Mouse (Mus musculus): ENCODE measurements around the gene Dnajc7.

Dnajc7 gene

DNA sequence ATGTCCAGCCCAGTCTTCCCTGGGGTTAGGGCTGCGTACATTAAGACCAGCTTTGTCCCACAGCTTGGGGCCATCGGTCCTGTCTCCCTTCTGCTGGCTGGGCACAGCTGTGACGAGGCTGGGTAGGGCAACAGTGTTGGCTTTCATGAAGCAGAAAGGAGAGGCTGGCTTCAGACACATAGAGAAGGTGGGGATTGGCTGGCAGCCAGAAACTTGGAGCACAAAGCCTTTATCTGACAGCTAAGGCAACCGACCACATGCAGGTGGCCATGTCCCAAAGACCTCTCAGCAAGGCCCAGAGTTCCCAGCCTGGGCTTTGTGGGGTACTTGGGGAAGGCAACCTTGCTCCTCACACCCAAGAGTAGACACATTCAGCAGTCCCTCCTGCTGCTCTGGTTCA lies 38.2 kb downstream of the Dnajc7 start:
- DNase-seq (ENCODE audit: extremely low read depth, low read depth): peak; percentile 43

DNA sequence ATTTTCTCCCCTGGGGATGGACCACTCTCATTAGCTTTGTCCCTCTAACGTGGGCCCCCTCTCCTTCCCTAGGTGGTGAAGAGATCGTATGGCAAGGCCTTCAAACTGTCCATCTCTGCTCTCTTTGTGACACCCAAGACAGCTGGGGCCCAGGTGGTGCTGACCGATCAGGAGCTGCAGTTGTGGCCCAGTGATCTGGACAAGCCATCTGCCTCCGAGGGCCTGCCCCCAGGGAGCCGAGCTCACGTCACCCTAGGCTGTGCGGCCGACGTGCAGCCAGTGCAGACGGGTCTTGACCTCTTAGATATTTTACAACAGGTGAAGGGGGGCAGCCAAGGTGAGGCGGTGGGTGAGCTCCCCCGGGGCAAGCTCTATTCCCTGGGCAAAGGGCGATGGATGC lies 39.7 kb downstream of the Dnajc7 start:
- no peak for DNase-seq (ENCODE audit: extremely low read depth, low read depth)

DNA sequence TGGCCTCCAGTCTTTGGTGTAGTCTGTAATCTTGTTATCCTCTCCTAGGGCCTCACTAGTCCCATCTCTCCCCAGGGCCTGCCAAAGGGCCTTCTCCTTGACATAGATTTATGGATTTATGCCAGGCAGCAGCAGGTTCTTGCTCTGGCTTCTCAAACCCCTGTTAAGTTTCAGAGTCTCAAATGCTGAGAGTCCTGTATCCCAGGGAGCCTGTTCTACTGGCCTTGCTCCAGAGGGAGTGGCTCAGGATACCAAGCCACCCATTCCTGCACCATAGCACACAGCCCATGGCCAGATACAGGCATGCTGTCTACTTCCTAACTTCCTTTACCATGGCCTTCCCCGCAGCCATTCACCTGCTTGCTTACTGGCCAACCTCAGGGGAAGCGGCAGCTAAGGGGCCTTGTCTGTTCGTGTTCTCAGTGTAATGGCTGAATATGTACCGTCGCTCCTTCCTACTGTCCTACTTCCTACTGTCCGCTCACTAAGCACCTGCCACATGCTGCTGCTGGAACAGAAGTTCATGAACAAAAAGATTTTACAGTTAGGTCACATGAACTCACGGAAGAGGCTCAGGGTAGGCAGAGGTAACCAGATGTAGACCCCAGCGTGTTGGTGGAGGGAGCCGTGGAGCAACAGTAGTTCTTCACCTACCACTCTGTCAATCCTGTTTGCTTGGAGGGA lies 40.7 kb downstream of the Dnajc7 start:
- DNase-seq (ENCODE audit: extremely low read depth, low read depth): no peak

- DNase-seq (ENCODE audit: extremely low read depth, low read depth): no peak
These were observed 41.9 kb downstream of the Dnajc7 start for GRCm38 (mm10) chr11:100577852-100578599.

DNA sequence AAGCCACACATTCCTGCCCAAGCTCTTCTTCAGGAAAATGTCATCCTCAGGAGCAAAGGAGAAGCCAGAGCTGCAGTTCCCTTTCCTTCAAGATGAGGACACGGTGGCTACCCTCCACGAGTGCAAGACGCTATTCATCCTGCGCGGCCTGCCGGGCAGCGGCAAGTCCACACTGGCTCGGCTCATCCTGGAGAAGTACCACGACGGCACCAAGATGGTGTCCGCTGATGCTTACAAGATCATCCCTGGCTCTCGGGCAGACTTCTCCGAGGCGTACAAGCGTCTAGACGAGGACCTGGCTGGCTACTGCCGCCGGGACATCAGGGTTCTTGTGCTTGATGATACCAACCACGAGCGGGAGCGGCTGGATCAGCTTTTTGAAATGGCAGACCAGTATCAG lies 43.7 kb downstream of the Dnajc7 start:
- DNase-seq (ENCODE audit: extremely low read depth, low read depth): no peak

DNA sequence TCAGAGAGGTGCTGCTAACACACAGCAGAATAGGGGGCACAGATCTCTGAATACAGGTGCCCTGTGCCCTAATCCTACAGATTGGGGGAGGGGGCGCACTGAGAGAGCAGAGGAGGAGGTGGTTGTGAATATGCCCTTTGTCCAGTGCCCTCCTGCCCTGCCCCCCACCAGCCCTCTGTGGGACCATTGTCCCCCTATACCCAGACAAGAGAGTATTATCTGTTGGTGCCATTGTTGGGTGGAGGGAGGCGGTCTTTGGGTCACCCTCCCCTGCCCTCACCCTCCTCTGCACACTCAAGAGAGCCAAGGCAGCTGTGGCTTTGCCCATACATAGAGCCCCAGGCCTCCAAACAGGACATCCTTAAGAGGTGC lies 44.5 kb downstream of the Dnajc7 start:
- no peak for DNase-seq (ENCODE audit: extremely low read depth, low read depth)

DNA sequence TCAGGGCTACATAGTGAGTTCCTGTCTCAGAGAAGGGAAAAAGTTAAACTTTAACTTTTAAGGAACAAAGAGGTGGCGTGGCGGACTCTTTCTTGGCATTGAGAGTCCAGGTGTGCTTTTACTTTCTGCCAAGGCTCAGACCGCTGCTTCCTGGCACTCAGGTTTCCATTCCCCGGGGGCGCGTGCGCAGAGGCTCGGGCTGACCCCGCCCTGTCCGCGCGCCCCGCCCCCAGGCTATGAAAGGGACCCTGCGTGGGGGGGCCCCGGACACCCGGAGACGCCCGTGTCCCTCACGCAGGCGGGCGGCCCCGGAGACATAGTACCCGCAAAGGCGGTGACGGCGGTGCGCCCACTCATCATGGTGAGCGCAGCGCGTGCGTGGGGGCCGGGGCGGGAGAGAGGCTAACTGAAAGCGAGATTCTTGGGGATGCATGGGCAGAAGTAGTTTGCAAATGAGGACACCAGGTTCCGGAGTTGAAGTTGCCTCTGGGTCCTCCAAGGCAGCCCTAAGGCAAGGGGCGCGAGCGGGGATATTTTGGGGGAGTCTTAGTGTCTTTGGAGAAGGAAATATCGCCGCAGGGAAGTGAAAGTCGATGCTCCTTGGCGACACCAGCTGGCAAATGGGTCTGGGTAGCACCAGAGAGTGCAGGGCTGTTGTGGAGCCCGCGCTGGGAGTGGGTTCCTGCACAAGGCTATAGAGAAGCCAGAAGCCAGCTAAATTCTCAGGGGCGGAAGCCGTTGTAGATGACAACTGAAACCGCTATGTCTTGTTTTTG lies 45.1 kb downstream of the Dnajc7 start, which contains the start of gene Cnp:
TSS of gene Cnp (plus strand) at position 197 of the 776 bp plus-strand sequence.
- peak; percentile 33 for DNase-seq (ENCODE audit: extremely low read depth, low read depth)

DNA sequence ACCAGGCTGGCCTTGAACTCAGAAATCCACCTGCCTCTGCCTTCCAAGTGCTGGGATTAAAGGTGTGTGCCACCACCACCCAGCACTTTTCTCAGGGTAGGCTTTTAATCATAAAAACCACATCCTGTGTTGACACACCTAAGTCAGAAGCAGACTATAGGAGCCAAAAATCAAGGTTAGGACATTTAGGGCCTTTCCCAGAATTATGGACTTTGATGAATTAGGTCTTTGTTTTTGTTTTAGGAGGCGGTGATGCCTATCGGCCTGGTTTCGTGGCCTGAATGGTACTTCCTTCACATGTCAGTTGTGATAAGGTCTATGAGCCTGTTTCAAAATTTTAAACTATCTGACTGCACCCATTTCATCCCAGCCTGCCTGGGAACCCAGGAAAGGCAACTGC lies 45.8 kb downstream of the Dnajc7 start:
- DNase-seq (ENCODE audit: extremely low read depth, low read depth): no peak

DNA sequence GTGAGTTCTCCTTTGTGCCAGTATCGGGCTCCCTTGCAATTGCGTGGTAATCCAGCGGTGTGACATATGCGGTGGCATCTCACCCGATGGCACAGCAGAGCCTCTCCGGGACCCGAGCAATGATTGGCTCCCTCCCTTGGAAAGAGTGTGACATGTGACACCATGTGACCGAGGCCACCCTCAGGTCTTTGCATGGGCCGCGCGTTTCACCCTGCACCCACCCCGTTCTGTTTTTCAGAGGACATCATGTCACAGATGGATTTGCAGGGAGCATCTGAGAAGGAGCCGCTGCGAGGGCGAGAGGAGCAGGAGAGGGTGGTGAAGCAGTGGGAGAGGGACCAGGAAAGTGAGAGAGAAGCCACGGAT lies 48.8 kb downstream of the Dnajc7 start:
- DNase-seq (ENCODE audit: extremely low read depth, low read depth): no peak

GRCm38 (mm10) chr11:100570430-100571201 lies 49.4 kb downstream of the Dnajc7 start:
- no peak for DNase-seq (ENCODE audit: extremely low read depth, low read depth)

GRCm38 (mm10) chr11:100569789-100570188 lies 50.2 kb downstream of the Dnajc7 start:
- DNase-seq (ENCODE audit: extremely low read depth, low read depth): no peak

DNA sequence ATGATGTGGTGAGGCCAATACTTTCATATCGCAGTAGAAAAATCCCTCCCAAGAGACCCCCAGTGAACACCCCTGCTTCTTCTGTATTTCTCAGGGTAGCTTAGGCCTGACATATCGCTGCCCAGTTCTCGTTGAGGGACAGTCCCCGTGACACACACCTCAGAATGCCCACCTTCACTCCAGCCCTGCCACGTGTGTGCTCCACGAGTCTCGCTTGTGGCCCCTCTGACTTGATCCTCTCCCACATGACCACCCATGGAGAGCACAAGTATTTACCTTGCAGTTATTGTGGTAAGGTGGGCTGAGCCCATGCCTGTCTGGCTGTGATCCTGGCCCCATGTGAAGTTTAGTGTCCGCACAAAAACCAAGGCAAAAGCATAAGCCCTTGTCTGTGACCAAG lies 51.3 kb downstream of the Dnajc7 start:
- no peak for DNase-seq (ENCODE audit: extremely low read depth, low read depth)

DNA sequence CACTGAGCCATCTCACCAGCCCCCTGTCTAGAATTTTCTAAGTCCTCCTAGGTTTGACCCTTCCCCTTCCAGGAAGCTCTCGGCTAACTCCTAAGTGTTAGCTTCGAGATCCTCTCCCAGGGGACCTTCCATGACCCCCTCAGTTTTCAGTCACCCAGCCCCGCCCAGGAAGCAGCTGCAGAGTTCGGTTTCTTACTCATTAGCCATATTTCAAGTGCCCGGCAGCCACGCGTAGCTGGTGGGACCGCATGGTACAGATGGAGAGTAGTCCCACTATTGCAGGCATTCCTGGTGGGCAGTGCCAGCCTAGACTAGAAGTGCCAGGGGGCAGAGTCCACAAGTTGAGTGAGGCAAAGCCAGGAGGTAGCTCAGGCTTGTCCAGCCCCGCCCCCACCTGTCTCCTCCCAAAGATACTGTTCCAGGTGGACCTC lies 52.1 kb downstream of the Dnajc7 start:
- DNase-seq (ENCODE audit: extremely low read depth, low read depth): no peak

DNA sequence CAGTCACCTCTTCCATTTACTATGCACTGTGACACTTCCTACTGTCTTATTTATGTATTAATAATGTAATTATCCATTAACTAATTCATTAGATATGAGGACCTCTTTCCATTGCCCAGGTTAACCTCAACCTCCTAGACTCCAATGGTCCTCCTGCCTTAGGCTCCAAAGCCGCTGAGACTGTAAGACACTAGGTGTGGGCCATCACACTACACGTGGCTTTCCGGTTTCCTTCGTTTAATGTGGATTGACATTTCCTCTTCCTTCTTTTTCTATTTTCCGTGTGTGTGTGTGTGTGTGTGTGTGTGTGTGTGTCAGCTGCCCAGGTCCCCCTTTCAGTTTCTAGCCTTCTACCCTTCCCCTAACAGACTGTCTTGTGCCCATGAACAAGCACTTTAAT lies 52.7 kb downstream of the Dnajc7 start:
- DNase-seq (ENCODE audit: extremely low read depth, low read depth): no peak

DNA sequence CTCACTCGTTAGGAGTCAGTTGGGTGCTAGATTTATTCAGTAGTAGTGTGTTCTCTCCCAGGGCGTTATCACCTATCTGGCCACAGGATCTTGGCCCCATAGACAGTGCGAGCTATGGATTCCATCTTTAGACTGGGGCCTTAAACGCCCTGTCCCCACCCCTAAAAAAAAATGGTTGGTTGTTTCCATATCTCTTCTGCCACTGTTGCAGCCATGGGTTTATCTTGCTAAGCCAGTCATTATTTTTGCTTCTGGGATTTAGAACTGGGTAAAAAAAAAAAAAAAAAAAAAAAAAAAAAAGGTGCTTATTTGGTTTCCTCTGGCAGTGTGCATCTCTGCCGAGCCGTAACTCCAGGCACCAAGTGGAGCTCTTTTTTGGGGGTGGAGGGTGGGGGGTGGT lies 55.3 kb downstream of the Dnajc7 start:
- DNase-seq (ENCODE audit: extremely low read depth, low read depth): no peak

- DNase-seq (ENCODE audit: extremely low read depth, low read depth): no peak
These were observed 55.7 kb downstream of the Dnajc7 start for GRCm38 (mm10) chr11:100564297-100564696.

GRCm38 (mm10) chr11:100561748-100562147 lies 58.2 kb downstream of the Dnajc7 start:
- no peak for DNase-seq (ENCODE audit: extremely low read depth, low read depth)

- DNase-seq (ENCODE audit: extremely low read depth, low read depth): no peak
These were observed 60.5 kb downstream of the Dnajc7 start for GRCm38 (mm10) chr11:100559476-100559875.

GRCm38 (mm10) chr11:100557563-100557962 lies 62.4 kb downstream of the Dnajc7 start:
- no peak for DNase-seq (ENCODE audit: extremely low read depth, low read depth)

- peak; percentile 87 for DNase-seq (ENCODE audit: extremely low read depth, low read depth)
These were observed 64.4 kb downstream of the Dnajc7 start for GRCm38 (mm10) chr11:100555583-100555982.

DNA sequence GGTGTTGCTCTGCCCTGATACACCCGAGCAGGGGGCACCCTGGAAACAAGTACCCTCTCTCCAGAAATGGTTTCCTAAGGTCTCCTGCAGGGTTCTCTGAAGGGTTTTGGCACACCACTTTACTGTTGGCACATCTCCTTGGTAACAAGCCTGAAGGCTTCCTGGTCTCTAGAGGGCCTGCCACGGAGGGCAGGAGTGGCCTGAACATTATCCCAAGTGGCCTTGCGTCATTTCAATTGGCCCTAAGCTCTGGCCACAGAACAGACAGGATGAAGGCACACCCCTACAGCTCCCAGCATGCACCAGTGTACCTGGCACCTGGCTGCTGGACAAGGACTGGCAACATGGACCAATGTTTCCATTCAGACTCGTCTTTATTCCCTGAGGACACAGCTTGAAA lies 67.1 kb downstream of the Dnajc7 start:
- DNase-seq (ENCODE audit: extremely low read depth, low read depth): no peak

DNA sequence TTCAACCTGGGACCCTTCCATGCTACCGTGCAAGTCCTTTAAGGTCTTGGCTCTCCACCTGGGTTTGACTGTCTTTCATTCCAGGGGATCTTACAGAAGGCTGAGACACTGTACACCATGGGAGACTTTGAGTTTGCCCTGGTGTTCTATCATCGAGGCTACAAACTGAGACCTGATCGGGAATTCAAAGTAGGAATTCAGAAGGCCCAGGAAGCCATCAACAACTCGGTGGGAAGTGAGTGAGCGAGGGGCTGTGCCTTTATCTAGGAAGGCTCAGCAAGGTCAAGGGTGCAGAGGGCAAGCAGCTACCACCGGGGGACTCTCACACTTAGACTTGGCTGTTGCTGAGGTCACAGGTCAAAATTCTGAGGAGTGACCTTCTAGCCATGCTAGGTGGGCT lies 69.9 kb downstream of the Dnajc7 start:
- DNase-seq (ENCODE audit: extremely low read depth, low read depth): no peak
